Mouse (Mus musculus) embryonic fibroblast, embryonic 13.5 days (primary cell): Measurements from ENCODE around the gene Rybp.

Source experiments
- CTCF ChIP-seq: IDR thresholded peaks from 2 replicates; pipeline ENCODE4 v1.5.1; 2011; ENCODE audit warnings: mild to moderate bottlenecking, control low read depth, low read length, moderate library complexity, borderline replicate concordance; ENCODE audit not compliant: insufficient read depth
- POLR2A ChIP-seq: IDR thresholded peaks from 2 replicates; pipeline ENCODE4 v1.6.1; 2011; ENCODE audit warnings: low read depth, mild to moderate bottlenecking, control low read depth, low read length, moderate library complexity

- TF ChIP-seq POLR2A (no peak), CTCF (no peak)
Observed at GRCm38 (mm10) chr6:100187821-100188220, 99.5 kb downstream of the Rybp start.
